Mouse (Mus musculus): ENCODE measurements around the gene Hist1h2bk. TPM values are rescaled to one million over a fixed set of nuclear protein-coding genes. Genes with fewer than 3 reads are reported as not detected.
"Not testable (repeated sequence)": the region's sequence is repeated elsewhere in the genome, so short reads cannot be mapped to it uniquely, and the experiment has no call there.

Gene Hist1h2bk
- polyA plus RNA-seq, 1 experiment = 0.36 TPM

GRCm38 (mm10) chr13:22039951-22040463, 4.3 kb downstream of the Hist1h2bk start:
- DNase-seq (ENCODE audit: extremely low spot score in 1 of 2, low spot score in 1 of 2) = no peak

DNA sequence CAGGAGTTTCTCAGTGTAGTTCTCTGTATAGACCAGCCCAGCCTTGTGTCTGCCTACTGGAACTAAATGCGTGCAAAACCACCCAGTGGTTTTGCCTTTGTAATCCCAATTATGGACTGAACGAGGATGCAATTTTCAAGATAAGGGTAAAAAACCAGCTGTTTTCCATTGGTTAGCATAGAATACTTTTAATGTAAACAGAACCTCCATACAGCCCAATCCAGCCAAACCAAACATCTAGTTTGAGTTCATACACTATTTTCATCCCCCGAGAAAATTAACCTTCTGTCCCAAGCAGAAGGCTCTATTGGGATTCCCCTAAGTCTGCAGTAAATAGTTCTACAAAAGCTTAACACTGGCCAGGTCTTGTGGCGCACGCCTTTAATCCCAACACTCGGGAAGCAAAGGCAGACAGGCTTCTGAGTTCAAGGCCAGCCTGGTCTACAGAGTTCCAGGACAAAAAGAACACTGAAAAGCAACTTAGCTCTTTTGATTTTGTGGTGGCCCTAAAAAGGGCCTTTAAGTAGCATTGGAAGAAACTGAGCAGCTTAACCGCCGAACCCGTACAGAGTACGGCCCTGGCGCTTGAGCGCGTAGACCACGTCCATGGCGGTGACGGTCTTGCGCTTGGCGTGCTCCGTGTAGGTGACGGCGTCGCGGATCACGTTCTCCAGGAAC, 4.9 kb downstream of the Hist1h2bk start:
- DNase-seq (ENCODE audit: extremely low spot score in 1 of 2, low spot score in 1 of 2) = no peak

DNA sequence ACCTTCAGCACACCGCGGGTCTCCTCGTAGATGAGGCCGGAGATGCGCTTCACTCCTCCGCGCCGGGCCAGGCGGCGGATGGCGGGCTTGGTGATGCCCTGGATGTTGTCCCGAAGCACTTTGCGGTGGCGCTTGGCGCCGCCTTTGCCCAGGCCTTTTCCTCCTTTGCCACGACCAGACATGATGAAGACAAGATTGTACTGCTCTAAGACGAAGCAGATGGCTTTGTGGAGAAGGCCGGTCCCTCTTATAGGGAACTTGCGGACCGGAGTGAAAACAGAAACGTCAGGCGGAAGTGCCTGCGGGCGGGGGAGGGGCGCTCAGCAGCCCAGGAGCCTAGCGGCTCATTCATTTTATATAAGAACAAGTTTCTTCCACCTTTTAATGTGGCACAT, 5.5 kb downstream of the Hist1h2bk start, which contains the start of gene Hist1h4i:
Gene Hist1h4i (minus strand): TSS at position 221 of the 395 bp plus-strand sequence.
- DNase-seq (ENCODE audit: extremely low spot score in 1 of 2, low spot score in 1 of 2) = peak; percentile 95 to 99

DNA sequence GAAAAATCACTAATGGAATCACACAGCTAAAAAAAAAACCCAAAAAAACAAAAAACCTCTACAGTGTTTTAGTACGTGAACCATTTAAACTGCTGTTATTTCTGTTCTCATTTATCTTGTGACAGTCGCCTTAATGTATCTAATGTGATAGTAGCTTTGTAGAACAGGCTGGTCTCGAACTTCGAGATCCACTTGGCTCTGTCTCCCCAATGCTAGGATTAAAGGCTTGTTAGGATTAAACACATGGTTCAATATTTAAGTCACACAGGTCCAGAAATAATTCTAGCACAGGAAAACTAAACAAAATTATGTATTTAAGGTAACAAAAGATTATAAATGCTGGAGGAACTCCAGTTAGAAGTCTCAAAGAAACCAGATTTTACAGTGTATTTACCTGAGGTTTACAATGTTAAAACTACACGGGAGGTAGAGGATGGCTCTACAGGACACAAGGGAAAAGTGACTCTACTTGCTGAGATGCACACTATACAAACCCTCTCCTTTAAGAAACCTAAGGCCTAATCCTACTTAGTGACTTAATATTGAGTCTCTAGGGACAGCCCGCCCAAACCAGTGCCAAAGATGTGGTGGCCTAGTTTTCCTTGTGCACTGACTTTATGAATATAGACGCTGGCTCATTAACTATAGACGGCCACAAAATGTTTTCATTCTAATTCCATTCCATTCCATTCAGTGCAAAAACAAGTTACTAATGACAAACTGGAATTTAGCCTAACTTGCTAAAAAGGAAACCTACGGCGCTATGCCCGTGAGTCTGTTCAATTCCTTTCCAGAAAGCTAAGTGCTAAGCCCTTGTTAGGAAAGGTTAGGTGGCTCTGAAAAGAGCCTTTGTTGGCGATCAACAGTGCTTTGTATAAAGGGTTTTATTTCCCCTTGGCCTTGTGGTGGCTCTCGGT, 6.2 kb downstream of the Hist1h2bk start:
- DNase-seq (ENCODE audit: extremely low spot score in 1 of 2, low spot score in 1 of 2) = no peak

DNA sequence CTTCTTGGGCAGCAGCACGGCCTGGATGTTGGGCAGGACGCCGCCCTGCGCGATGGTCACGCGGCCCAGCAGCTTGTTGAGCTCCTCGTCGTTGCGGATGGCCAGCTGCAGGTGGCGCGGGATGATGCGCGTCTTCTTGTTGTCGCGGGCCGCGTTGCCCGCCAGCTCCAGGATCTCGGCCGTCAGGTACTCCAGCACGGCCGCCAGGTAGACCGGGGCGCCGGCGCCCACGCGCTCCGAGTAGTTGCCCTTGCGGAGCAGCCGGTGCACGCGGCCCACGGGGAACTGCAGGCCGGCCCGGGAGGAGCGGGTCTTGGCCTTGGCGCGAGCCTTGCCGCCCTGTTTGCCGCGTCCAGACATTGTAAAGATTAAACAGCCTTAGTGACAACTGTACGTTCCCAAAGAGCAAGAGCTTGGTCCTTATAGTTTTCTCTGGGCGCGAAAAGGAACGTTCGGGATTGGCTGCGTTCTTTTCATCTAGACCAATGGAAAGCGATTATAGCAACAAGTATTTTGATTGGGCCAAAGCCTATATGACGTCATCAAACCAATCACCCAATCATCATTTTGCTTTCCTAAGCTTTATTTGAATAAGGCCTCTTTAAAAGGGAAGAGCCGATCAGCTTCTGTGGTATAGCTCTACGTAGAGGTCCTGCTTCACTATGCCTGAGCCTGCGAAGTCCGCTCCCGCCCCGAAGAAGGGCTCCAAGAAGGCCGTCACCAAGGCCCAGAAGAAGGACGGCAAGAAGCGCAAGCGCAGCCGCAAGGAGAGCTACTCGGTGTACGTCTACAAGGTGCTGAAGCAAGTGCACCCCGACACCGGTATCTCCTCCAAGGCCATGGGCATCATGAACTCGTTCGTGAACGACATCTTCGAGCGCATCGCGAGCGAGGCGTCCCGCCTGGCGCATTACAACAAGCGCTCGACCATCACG, 7.2 kb downstream of the Hist1h2bk start, which contains the start of the genes Hist1h2ag and Hist1h2bj:
Gene Hist1h2ag (minus strand): TSS at position 377 of the 935 bp plus-strand sequence.
Gene Hist1h2bj (plus strand): TSS at position 647 of the 935 bp plus-strand sequence.
- peak; percentile 96 to 98 for DNase-seq (ENCODE audit: extremely low spot score in 1 of 2, low spot score in 1 of 2)

- peak in 1 of 2 experiments; percentile 80 for DNase-seq (ENCODE audit: extremely low spot score in 1 of 2, low spot score in 1 of 2)
These were observed 8.1 kb downstream of the Hist1h2bk start for GRCm38 (mm10) chr13:22043503-22044431.

GRCm38 (mm10) chr13:22044432-22045155, 8.9 kb downstream of the Hist1h2bk start:
- DNase-seq (ENCODE audit: extremely low spot score in 1 of 2, low spot score in 1 of 2) = no peak

DNA sequence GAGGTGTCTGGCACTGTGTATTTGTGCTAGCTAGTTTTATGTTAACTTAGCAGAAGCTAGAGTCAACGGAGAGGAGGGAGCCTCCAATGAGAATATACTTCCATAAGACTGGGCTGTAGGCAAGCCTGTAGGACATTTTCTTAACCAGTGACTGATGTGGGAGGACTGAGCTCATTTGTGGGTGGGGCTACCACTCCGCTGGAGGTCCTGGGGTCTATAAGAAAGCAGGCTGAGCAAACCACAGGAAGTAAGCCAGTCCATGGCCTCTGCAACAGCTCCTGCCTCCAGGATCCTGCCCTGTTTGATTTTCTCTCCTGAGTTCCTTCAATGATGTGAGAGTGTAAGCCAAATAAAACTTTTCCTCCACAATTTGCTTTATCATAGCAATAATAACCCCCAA, 9.6 kb downstream of the Hist1h2bk start:
- DNase-seq (ENCODE audit: extremely low spot score in 1 of 2, low spot score in 1 of 2) = no peak

- no peak for DNase-seq (ENCODE audit: extremely low spot score in 1 of 2, low spot score in 1 of 2)
These were observed 13.4 kb downstream of the Hist1h2bk start for GRCm38 (mm10) chr13:22049041-22049440.

GRCm38 (mm10) chr13:22049737-22050440, 14.2 kb downstream of the Hist1h2bk start:
- DNase-seq (ENCODE audit: extremely low spot score in 1 of 2, low spot score in 1 of 2) = peak in 1 of 2 experiments; percentile 40

- DNase-seq (ENCODE audit: extremely low spot score in 1 of 2, low spot score in 1 of 2) = peak; percentile 70 to 93
These were observed 15.2 kb downstream of the Hist1h2bk start for GRCm38 (mm10) chr13:22050591-22051522.

DNA sequence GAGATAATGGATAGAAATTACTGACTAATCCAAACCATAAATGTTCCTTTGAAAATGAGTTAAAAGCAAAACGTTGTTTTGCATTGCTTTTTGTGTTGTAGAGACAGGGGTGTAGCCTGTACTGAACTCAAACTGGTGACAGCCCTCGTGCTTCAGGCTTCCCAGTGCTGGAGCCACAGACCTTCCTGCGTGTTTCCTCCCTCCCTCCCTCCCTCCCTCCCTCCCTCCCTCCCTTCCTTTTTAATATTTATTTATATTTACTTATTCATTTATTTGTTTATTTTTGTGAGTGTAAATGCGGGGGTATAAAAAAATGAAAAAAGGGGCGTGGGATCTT, 15.8 kb downstream of the Hist1h2bk start:
- no peak for DNase-seq (ENCODE audit: extremely low spot score in 1 of 2, low spot score in 1 of 2)

- DNase-seq (ENCODE audit: extremely low spot score in 1 of 2, low spot score in 1 of 2) = no peak
These were observed 18.1 kb downstream of the Hist1h2bk start for GRCm38 (mm10) chr13:22053754-22054153.

DNA sequence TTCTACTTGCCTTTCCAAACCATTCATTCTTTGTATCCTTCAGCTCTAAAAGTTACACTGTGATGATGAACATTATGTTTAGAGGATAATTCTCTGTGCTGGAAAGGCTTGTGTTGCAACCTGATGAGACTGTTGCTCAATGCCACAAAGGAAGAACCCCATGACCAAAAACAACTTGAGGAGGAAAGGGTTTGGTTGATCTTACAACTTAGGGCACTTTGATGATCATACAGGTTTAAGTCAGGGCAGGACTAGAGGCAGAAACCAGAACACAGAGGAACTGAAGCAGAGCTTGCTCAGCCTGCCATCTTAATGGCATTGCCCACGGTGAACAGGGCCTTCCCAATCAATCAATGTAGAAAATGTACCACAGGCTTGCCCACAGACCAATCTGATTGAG, 25.8 kb downstream of the Hist1h2bk start:
- DNase-seq (ENCODE audit: extremely low spot score in 1 of 2, low spot score in 1 of 2) = no peak

GRCm38 (mm10) chr13:22063468-22063867, 27.8 kb downstream of the Hist1h2bk start:
- DNase-seq (ENCODE audit: extremely low spot score in 1 of 2, low spot score in 1 of 2) = no peak

GRCm38 (mm10) chr13:22084140-22084539, 48.5 kb downstream of the Hist1h2bk start, which contains the start of gene Vmn1r188:
Gene Vmn1r188 (plus strand): TSS chr13:22084440.
- not testable (repeated sequence) for DNase-seq (ENCODE audit: extremely low spot score in 1 of 2, low spot score in 1 of 2)

All from frontal cortex, adult 2 months (tissue).